Mouse (Mus musculus) heart, embryonic 11.5 days (tissue): ENCODE measurements around the gene Unc79. TPM values are rescaled to one million over a fixed set of nuclear protein-coding genes. Genes with fewer than 3 reads are reported as not detected.

ENCODE experiments used
- ATAC-seq: fragments of 200-750 bp; cut with Nextera tagmentation; replicated peaks from 2 replicates; pipeline ENCODE4 v1.8.0; 2017; ENCODE audit warnings: moderate library complexity; ENCODE audit not compliant: insufficient number of reproducible peaks, low FRiP score, low TSS enrichment
- H3K27ac ChIP-seq: fragments of 300-500 bp; sonication (generic); 2 replicates; pipeline ENCODE4 v1.5.1; 2014; ENCODE audit warnings: mild to moderate bottlenecking, low read depth, low read length
- H3K27me3 ChIP-seq: fragments of 300-500 bp; sonication (generic); 2 replicates; pipeline ENCODE4 v1.6.1; 2014; ENCODE audit warnings: mild to moderate bottlenecking, low read length, mixed read lengths; ENCODE audit not compliant: control insufficient read depth, insufficient read depth
- H3K36me3 ChIP-seq: fragments of 300-500 bp; sonication (generic); 2 replicates; pipeline ENCODE4 v1.6.1; 2014; ENCODE audit warnings: mild to moderate bottlenecking, low read length, moderate library complexity, mixed read lengths; ENCODE audit not compliant: control insufficient read depth, insufficient read depth
- H3K4me1 ChIP-seq: fragments of 300-500 bp; sonication (generic); 2 replicates; pipeline ENCODE4 v1.6.1; 2014; ENCODE audit warnings: low read length; ENCODE audit not compliant: control insufficient read depth, insufficient read depth
- H3K4me2 ChIP-seq: fragments of 300-500 bp; sonication (generic); 2 replicates; pipeline ENCODE4 v1.6.1; 2014; ENCODE audit warnings: mild to moderate bottlenecking, moderate library complexity
- H3K4me3 ChIP-seq: fragments of 300-500 bp; sonication (generic); 2 replicates; pipeline ENCODE4 v1.5.1; 2014; ENCODE audit warnings: low read depth, low read length
- H3K9ac ChIP-seq: fragments of 300-500 bp; sonication (generic); 2 replicates; pipeline ENCODE4 v1.6.1; 2014; ENCODE audit warnings: mild to moderate bottlenecking, low read depth, low read length, moderate library complexity
- H3K9me3 ChIP-seq: fragments of 300-500 bp; sonication (generic); replicated peaks from 2 replicates; pipeline ENCODE4 v1.6.1; 2016; ENCODE audit warnings: low read length; ENCODE audit not compliant: control insufficient read depth
- WGBS: fragments of 180-500 bp; shearing (Covaris S2); extraction: QIAGEN DNeasy Blood & Tissue Kit; methylation state at CpG from one replicate; pipeline ENCODE4 v1.1.7; 2014; ENCODE audit not compliant: insufficient replicate concordance; 5-methylcytosine and 5-hydroxymethylcytosine counted together
- polyA plus RNA-seq: library from polyadenylated mRNA; unstranded; fragments of >200 nt; fragmentation: Nextera tagmentation; extraction: Ambion mirVana; gene quantifications from 2 replicates; pipeline ENCODE4 v1.2.1, GENCODE M21; 2014

Unc79 gene
- polyA plus RNA-seq, result 0.16 and 0.44 TPM in 2 replicates

DNA sequence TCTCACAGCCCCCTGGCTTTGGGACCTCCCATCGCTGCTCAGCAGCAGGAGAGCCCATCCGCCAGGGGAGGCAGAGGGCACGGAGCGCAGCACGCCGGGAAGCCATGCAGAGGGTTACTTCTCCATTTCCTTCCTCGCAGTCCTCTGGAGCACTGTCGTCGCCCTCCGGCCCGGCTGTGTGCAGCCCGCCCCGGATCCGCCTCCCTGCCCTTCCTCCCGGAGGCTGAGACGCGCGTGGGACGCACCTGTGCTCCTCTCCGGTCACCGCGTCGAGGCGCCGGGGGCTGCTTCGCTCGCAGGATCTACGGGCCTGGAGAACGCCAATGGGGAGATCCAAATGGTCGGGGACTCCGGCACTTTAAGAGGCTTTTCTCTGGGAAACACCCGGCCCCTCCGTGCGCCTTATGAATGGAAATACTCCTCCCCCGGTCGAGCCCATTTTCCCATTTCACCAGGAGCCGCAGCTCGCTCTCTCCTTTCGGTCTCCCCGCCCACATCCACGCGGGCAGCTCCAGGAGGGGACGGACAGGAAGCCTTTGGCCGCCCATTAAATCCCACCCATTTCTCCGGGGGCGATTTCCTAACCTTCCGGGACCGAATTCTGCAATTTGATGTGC is at the start of gene Unc79:
Gene Unc79, plus strand, starts transcription at position 82 of the 617 bp plus-strand sequence.
- ATAC-seq, result peak; percentile 42; the same call in 1 of the 2 replicates
- H3K9me3 ChIP-seq, result no peaks in the 10 kb centered on the region
- H3K4me1 ChIP-seq, result 0 out of 2 replicates have a peak, but pooled peaks cover 4% of the 10 kb centered on the region
- H3K27ac ChIP-seq, result no peak within 1 kb of the TSS
- peak within 1 kb of the TSS; percentile 91 for H3K4me2 ChIP-seq
- 0 out of 2 replicates have a peak within 1 kb of the TSS, but pooled peaks have one; percentile 39 for H3K9ac ChIP-seq
- under 1% methylated on average over 48 of the region's 48 CpGs for WGBS
- peak within 1 kb of the TSS; percentile 57 for H3K4me3 ChIP-seq
- H3K27me3 ChIP-seq, result peaks cover 13% of the 10 kb centered on the region
- no peaks in the 10 kb centered on the region for H3K36me3 ChIP-seq

- 84% methylated on average over 17 of the region's 17 CpGs for WGBS
- H3K9me3 ChIP-seq, result no peaks in the 10 kb centered on the region
- H3K9ac ChIP-seq, result no peak within 1 kb of the TSS
- no peaks in the 10 kb centered on the region for H3K36me3 ChIP-seq
- no peaks in the 10 kb centered on the region for H3K27me3 ChIP-seq
- no peak within 1 kb of the TSS for H3K27ac ChIP-seq
- ATAC-seq, result no peak
- H3K4me1 ChIP-seq, result no peaks in the 10 kb centered on the region
- H3K4me2 ChIP-seq, result no peak within 1 kb of the TSS
- no peak within 1 kb of the TSS for H3K4me3 ChIP-seq
Observed at GRCm38 (mm10) chr12:102899091-102899490, 49.6 kb upstream of the Unc79 start, which contains the start of gene Cox8c. Cox8c (plus strand) TSS chr12:102899316.

DNA sequence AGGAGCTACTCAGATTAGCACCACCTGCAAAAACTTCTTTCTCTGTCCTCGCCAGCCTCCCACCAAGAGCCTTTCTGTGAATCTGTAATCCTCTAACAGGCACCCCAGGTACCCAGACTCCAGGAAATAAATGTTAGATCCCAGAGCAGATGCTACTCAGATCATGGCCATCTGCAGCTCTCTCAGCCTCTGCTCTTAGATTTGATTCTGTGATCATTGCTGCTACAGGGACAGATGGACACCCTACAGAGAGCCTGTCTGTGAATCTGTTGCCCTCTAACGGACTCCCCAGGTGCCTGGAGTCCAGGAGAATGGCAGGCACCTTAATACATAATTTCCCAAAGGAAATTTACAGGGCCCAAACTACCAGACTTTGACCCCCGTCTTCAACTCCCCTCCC is 40.5 kb upstream of the Unc79 start:
- Histone ChIP-seq H3K9me3 (no peaks in the 10 kb centered on the region), H3K27me3 (no peaks in the 10 kb centered on the region), H3K27ac (no peak overlapping the region), H3K4me3 (no peak overlapping the region), H3K36me3 (no peaks in the 10 kb centered on the region), H3K4me2 (no peak overlapping the region), H3K4me1 (no peaks in the 10 kb centered on the region), H3K9ac (no peak overlapping the region)
- 25% methylated on average over 3 of the region's 3 CpGs for WGBS
- ATAC-seq, result no peak

- Histone ChIP-seq H3K9ac (no peak overlapping the region), H3K27ac (no peak overlapping the region), H3K36me3 (no peaks in the 10 kb centered on the region), H3K4me2 (no peak overlapping the region), H3K27me3 (no peaks in the 10 kb centered on the region), H3K4me1 (no peaks in the 10 kb centered on the region), H3K4me3 (no peak overlapping the region), H3K9me3 (no peaks in the 10 kb centered on the region)
- ATAC-seq, result no peak
- WGBS, result 83% methylated on average over 2 of the region's 2 CpGs
Observed at GRCm38 (mm10) chr12:102916073-102916472, 32.6 kb upstream of the Unc79 start.

GRCm38 (mm10) chr12:102929764-102930163 is 18.9 kb upstream of the Unc79 start:
- Histone ChIP-seq H3K9ac (no peak overlapping the region), H3K4me3 (no peak overlapping the region), H3K27me3 (no peaks in the 10 kb centered on the region), H3K4me1 (no peaks in the 10 kb centered on the region), H3K4me2 (no peak overlapping the region), H3K36me3 (no peaks in the 10 kb centered on the region), H3K9me3 (no peaks in the 10 kb centered on the region), H3K27ac (no peak overlapping the region)
- ATAC-seq, result no peak
- WGBS, result 82% methylated on average over 4 of the region's 4 CpGs

GRCm38 (mm10) chr12:102930335-102930734 is 18.3 kb upstream of the Unc79 start:
- WGBS, result 93% methylated on average over 1 of the region's 1 CpGs
- H3K9me3 ChIP-seq, result no peaks in the 10 kb centered on the region
- no peak for ATAC-seq

GRCm38 (mm10) chr12:102930789-102931188 is 17.9 kb upstream of the Unc79 start:
- Histone ChIP-seq H3K27ac (no peak overlapping the region), H3K36me3 (no peaks in the 10 kb centered on the region), H3K9ac (no peak overlapping the region), H3K4me2 (no peak overlapping the region), H3K4me3 (no peak overlapping the region), H3K9me3 (no peaks in the 10 kb centered on the region), H3K4me1 (no peaks in the 10 kb centered on the region), H3K27me3 (no peaks in the 10 kb centered on the region)
- 78% methylated on average over 7 of the region's 7 CpGs for WGBS
- ATAC-seq, result no peak

More at GRCm38 (mm10) chr12:102930335-102930734, 18.3 kb upstream of the Unc79 start:
- Histone ChIP-seq H3K36me3 (no peaks in the 10 kb centered on the region), H3K4me1 (no peaks in the 10 kb centered on the region), H3K4me3 (no peak overlapping the region), H3K9ac (no peak overlapping the region), H3K27me3 (no peaks in the 10 kb centered on the region), H3K4me2 (no peak overlapping the region), H3K27ac (no peak overlapping the region)

- H3K4me1 ChIP-seq, result no peaks in the 10 kb centered on the region
- WGBS, result 58% methylated on average over 1 of the region's 1 CpGs
- H3K9ac ChIP-seq, result no peak overlapping the region
- H3K27ac ChIP-seq, result no peak overlapping the region
- no peaks in the 10 kb centered on the region for H3K27me3 ChIP-seq
- H3K4me3 ChIP-seq, result no peak overlapping the region
- no peak for ATAC-seq
- no peaks in the 10 kb centered on the region for H3K36me3 ChIP-seq
- H3K4me2 ChIP-seq, result no peak overlapping the region
- H3K9me3 ChIP-seq, result no peaks in the 10 kb centered on the region
Observed at GRCm38 (mm10) chr12:102935892-102936291, 12.8 kb upstream of the Unc79 start.

DNA sequence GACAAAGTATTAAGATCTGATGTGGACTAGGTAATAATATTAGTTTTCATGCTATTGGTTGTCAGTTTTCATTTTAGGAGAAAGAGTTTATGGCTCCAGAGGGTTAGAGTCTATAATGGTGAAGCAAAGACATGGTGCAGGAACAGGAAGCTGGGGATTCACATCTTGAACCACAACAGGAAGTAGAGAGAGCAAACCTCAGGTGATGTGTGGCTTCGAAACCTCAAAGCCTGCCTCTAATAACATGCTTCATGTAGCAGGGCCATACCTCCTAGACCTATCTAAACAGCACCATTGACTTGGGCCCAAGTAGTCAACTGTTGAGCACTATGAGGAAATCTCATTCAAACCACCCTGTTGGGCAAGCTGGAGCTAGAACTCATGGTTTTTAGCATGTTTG is 3.1 kb upstream of the Unc79 start:
- no peak overlapping the region for H3K4me2 ChIP-seq
- no peak for ATAC-seq
- H3K4me1 ChIP-seq, result 0 out of 2 replicates have a peak, but pooled peaks cover 4% of the 10 kb centered on the region
- no peak overlapping the region for H3K27ac ChIP-seq
- H3K36me3 ChIP-seq, result no peaks in the 10 kb centered on the region
- H3K4me3 ChIP-seq, result no peak overlapping the region
- no peak overlapping the region for H3K9ac ChIP-seq
- H3K9me3 ChIP-seq, result no peaks in the 10 kb centered on the region
- WGBS, result 81% methylated on average over 1 of the region's 1 CpGs
- H3K27me3 ChIP-seq, result peaks cover 13% of the 10 kb centered on the region
